29 mouse cellular contexts compared by ENCODE assay signal in the genomic region with DNA sequence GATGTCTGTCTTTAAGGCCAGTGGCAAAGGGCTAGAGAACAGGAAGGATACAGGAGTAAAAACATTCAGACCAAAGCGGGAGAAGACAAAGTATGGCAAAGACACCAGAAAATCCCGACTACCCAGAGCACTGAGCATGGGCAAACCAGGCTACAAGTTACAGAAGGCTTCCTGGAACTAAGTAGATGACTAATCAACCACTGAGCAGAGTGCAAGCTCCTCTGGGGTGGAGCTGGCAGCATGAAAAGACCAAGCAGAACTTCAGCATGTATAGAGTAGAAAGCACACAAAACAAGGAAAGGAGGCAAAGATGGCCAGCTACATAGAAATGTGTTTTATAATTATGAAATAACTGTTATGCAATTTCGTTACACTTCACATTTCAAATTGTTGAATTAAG. TPM values are rescaled to one million over a fixed set of nuclear protein-coding genes. Genes with fewer than 3 reads are reported as not detected.
DNase-seq lines count a peak whose midpoint lies in the region; ATAC-seq and TF ChIP-seq lines count a peak whose summit lies in the region.
"Had no signal": no experiment of that assay in that cellular context is flagged by ENCODE, and none has a peak within 500 bp of the region (broad histone marks: within the 10 kb centered on the region; RNA-seq: fewer than 3 reads in every experiment).

No protein-coding gene starts in this region.

- H3K9me3 ChIP-seq in MEL (replicated peaks; ENCODE audit: insufficient read depth, low read length), result no peaks in the 10 kb centered on the region
- H3K9me3 ChIP-seq: embryonic facial prominence, embryonic 13.5 days; hindbrain, embryonic 13.5 days; kidney, embryonic 15.5 days; limb, embryonic 12.5 days; lung, embryonic 15.5 days; midbrain, embryonic 13.5 days had no signal

- no peak for TF ChIP-seq POLR2A in MEL (IDR thresholded peaks at IDR 0.05; ENCODE audit: control insufficient read depth in 1 of 2, insufficient read depth in 1 of 2, low read depth in 1 of 2, low read length in 2 of 2, poor library complexity in 1 of 2)
- TF ChIP-seq POLR2A in heart, adult 2 months (IDR thresholded peaks at IDR 0.05; ENCODE audit: insufficient read depth, low read depth, low read length), result no peak

- TF ChIP-seq CTCF in MEL (IDR thresholded peaks at IDR 0.05 in 2 of 3, conservative IDR thresholded peaks at IDR 0.05 in 1 of 3; ENCODE audit: control insufficient read depth in 1 of 3, insufficient read depth in 1 of 3, low read depth in 2 of 3, low read length in 3 of 3, poor library complexity in 1 of 3, severe bottlenecking in 1 of 3), result no peak
- TF ChIP-seq CTCF in heart, adult 2 months (IDR thresholded peaks at IDR 0.05), result no peak

- H3K4me1 ChIP-seq in MEL (ENCODE audit: control insufficient read depth in 1 of 2, insufficient read depth in 2 of 2, low read length in 2 of 2), result peaks cover 18 to 43% of the 10 kb centered on the region in 2 experiments
- H3K4me1 ChIP-seq in heart, adult 2 months (ENCODE audit: control insufficient read depth, insufficient read depth, low read length), result no peaks in the 10 kb centered on the region; the same call in 1 of the 2 replicates

- H3K79me2 ChIP-seq in MEL (ENCODE audit: control insufficient read depth, insufficient read depth, low read length, poor library complexity), result peaks cover 48% of the 10 kb centered on the region
- H3K79me2 ChIP-seq in heart, adult 2 months (replicated peaks; ENCODE audit: control insufficient read depth, insufficient read depth, low read length), result peaks cover 9% of the 10 kb centered on the region

- no peak for TF ChIP-seq RAD21 in MEL (IDR thresholded peaks at IDR 0.05; ENCODE audit: low read depth, low read length)

- H3K27me3 ChIP-seq in MEL (ENCODE audit: control insufficient read depth in 1 of 2, insufficient read depth in 2 of 2, low read length in 2 of 2), result no peaks in the 10 kb centered on the region
- no peaks in the 10 kb centered on the region for H3K27me3 ChIP-seq in heart, adult 2 months (ENCODE audit: control insufficient read depth, insufficient read depth, low read length)
- H3K27me3 ChIP-seq: embryonic facial prominence, embryonic 13.5 days; hindbrain, embryonic 13.5 days; kidney, embryonic 15.5 days; limb, embryonic 12.5 days; lung, embryonic 15.5 days; midbrain, embryonic 13.5 days had no signal

- TF ChIP-seq EP300 in MEL (IDR thresholded peaks at IDR 0.05; ENCODE audit: low read depth in 1 of 2, low read length in 2 of 2), result no peak; a peak in 1 of 4 replicates
- no peak for TF ChIP-seq EP300 in heart, adult 2 months (IDR thresholded peaks at IDR 0.05; ENCODE audit: insufficient read depth, low read depth, low read length)

- no peak overlapping the region for H3K4me3 ChIP-seq in MEL (ENCODE audit: control insufficient read depth in 1 of 2, insufficient read depth in 1 of 2, low read depth in 2 of 2, low read length in 2 of 2)
- no peak overlapping the region for H3K4me3 ChIP-seq in heart, adult 2 months
- H3K4me3 ChIP-seq: embryonic facial prominence, embryonic 13.5 days; hindbrain, embryonic 13.5 days; kidney, embryonic 15.5 days; left cerebral cortex, adult 2 months; limb, embryonic 12.5 days; lung, embryonic 15.5 days; midbrain, embryonic 13.5 days had no signal

- 66% methylated on average over 3 of the region's 3 CpGs for WGBS in heart, adult 2 months

- peaks cover 2 to 40% of the 10 kb centered on the region in 2 experiments for H3K36me3 ChIP-seq in MEL (ENCODE audit: control insufficient read depth in 1 of 2, insufficient read depth in 2 of 2, low read length in 2 of 2)
- H3K36me3 ChIP-seq in heart, adult 2 months (ENCODE audit: control insufficient read depth, insufficient read depth, low read length), result peaks cover 2% of the 10 kb centered on the region; the same call in 1 of the 2 replicates
- H3K36me3 ChIP-seq: kidney, embryonic 15.5 days; lung, embryonic 15.5 days had no signal

- peak; percentile 59 for ATAC-seq in megakaryocyte progenitor cell, adult 5-6 weeks (replicated peaks; ENCODE audit: poor library complexity)
- ATAC-seq: forebrain, embryonic 16.5 days; intestine, postnatal 0 days; midbrain, embryonic 13.5 days had no signal

- DNase-seq in lung, adult 18-20 months, result peak; percentile 41 to 45
- no peak for DNase-seq in lung, postnatal 14 days
- DNase-seq in 416B (ENCODE audit: low read depth) (peak; percentile 83), MEL (ENCODE audit: low read depth, low spot score) (peak; percentile 79)
- DNase-seq in heart, adult 2 months, result no peak
- DNase-seq in adrenal gland, postnatal 10 days, result no peak
- DNase-seq in gastrocnemius, adult 18-20 months (ENCODE audit: low spot score), result no peak
- DNase-seq: adrenal gland, adult 2 months; cerebellum, adult 9-10 months; cerebellum, postnatal 36 days; embryo, embryonic 11 days; gastrocnemius, postnatal 14 days; heart, postnatal 36 days; kidney, postnatal 25 days; retina, postnatal 1 day; right cerebral cortex, postnatal 14 days had no signal

- no peak overlapping the region for H3K9ac ChIP-seq in MEL (ENCODE audit: control insufficient read depth, low read depth, low read length, poor library complexity, severe bottlenecking)
- no peak overlapping the region for H3K9ac ChIP-seq in heart, adult 2 months (ENCODE audit: low read depth, low read length)
- H3K9ac ChIP-seq: embryonic facial prominence, embryonic 13.5 days; hindbrain, embryonic 13.5 days; kidney, embryonic 15.5 days; limb, embryonic 12.5 days; lung, embryonic 15.5 days; midbrain, embryonic 13.5 days had no signal

- H3K27ac ChIP-seq in MEL (ENCODE audit: control insufficient read depth, low read depth, low read length), result peak overlapping the region; percentile 5; the same call in 1 of the 2 replicates
- no peak overlapping the region for H3K27ac ChIP-seq in heart, adult 2 months
- H3K27ac ChIP-seq: embryonic facial prominence, embryonic 13.5 days; hindbrain, embryonic 13.5 days; kidney, embryonic 15.5 days; left cerebral cortex, adult 2 months; limb, embryonic 12.5 days; lung, embryonic 15.5 days; midbrain, embryonic 13.5 days had no signal

- intact Hi-C loops in heart, adult 2 months (cut with DNase I), result no loop called here

TF ChIP-seq in MEL, 35 proteins besides CTCF, POLR2A, EP300 and RAD21:
- TF ChIP-seq POLR2AphosphoS5 (IDR thresholded peaks at IDR 0.05; ENCODE audit: borderline replicate concordance, low read depth, low read length) (no peak), MYB (IDR thresholded peaks at IDR 0.05; ENCODE audit: low read depth, low read length) (no peak), USF1 (IDR thresholded peaks at IDR 0.05; ENCODE audit: low read depth, low read length) (no peak), MAZ (IDR thresholded peaks at IDR 0.05; ENCODE audit: low read depth, low read length) (no peak), TBP (IDR thresholded peaks at IDR 0.05; ENCODE audit: low read depth, low read length) (no peak), RCOR1 (IDR thresholded peaks at IDR 0.05; ENCODE audit: low read depth, low read length) (no peak), ZC3H11A (IDR thresholded peaks at IDR 0.05; ENCODE audit: low read depth, low read length) (no peak), NELFE (IDR thresholded peaks at IDR 0.05; ENCODE audit: low read depth, low read length) (no peak), MAFK (IDR thresholded peaks at IDR 0.05; ENCODE audit: borderline replicate concordance, low read depth, low read length) (no peak), ELF1 (IDR thresholded peaks at IDR 0.05; ENCODE audit: low read depth, low read length) (no peak), GABPA (IDR thresholded peaks at IDR 0.05; ENCODE audit: low read depth, low read length) (no peak), MEF2A (IDR thresholded peaks at IDR 0.05; ENCODE audit: extremely low read depth, insufficient replicate concordance, low read depth, low read length, poor library complexity, severe bottlenecking) (no peak), KAT2A (conservative IDR thresholded peaks at IDR 0.05; ENCODE audit: low read depth, low read length) (no peak), MYC (IDR thresholded peaks at IDR 0.05; ENCODE audit: low read depth, low read length) (no peak)

RNA-seq across cellular contexts. Expression of a gene that starts 5.6 kb away (rescaled TPM):
- 19.8 and 21.8 TPM in 2 replicates for total RNA-seq in MEL (2012; rRNA removed)
- 10 to 100 TPM in 1 of 2 experiments, not detected in 1; 27.9 TPM for polyA plus RNA-seq in MEL (2012; ENCODE audit: insufficient read depth in 1 of 2, insufficient read length in 2 of 2, low read depth in 1 of 2, low replicate concordance in 2 of 2, missing spikeins in 1 of 2)
- total RNA-seq in megakaryocyte progenitor cell, adult 5-6 weeks (2015), result 21.6 and 28.6 TPM in 2 replicates
- total RNA-seq in megakaryocyte progenitor cell, adult 5-6 weeks (2017), result 24.7 and 28.8 TPM in 2 replicates
- 10 to 100 TPM; 15.4 to 16.2 TPM for total RNA-seq in heart, adult 2 months (2021)
- 8.2 and 14.3 TPM in 2 replicates for polyA plus RNA-seq in heart, adult 2 months (2012; rRNA removed)
- total RNA-seq in adrenal gland, postnatal 10 days (2021), result 10 to 100 TPM; 34.2 to 36.9 TPM
- total RNA-seq in gastrocnemius, adult 18-20 months (2021), result 10 to 100 TPM; 12.3 to 12.9 TPM

RNA-seq across cellular contexts. Expression of a gene that starts 51.6 kb away (rescaled TPM):
- 14.4 and 14.6 TPM in 2 replicates for total RNA-seq in MEL (2012; rRNA removed)
- 100 to 1,000 TPM in 1 of 2 experiments, 10 to 100 TPM in 1; 15.3 to 414 TPM for polyA plus RNA-seq in MEL (2012; ENCODE audit: insufficient read depth in 1 of 2, insufficient read length in 2 of 2, low read depth in 1 of 2, low replicate concordance in 2 of 2, missing spikeins in 1 of 2)
- 28.4 and 38.2 TPM in 2 replicates for total RNA-seq in megakaryocyte progenitor cell, adult 5-6 weeks (2015)
- 28.9 TPM in 2 replicates for total RNA-seq in megakaryocyte progenitor cell, adult 5-6 weeks (2017)
- total RNA-seq in heart, adult 2 months (2021), result 10 to 100 TPM; 12.2 to 13.4 TPM
- 1.5 and 6.6 TPM in 2 replicates for polyA plus RNA-seq in heart, adult 2 months (2012; rRNA removed)
- 10 to 100 TPM; 20.6 to 24.5 TPM for total RNA-seq in adrenal gland, postnatal 10 days (2021)
- 1 to 10 TPM; 5.5 to 7.7 TPM for total RNA-seq in gastrocnemius, adult 18-20 months (2021)
- polyA plus RNA-seq: small intestine, adult 2 months had no signal

RNA-seq across cellular contexts. Expression of a gene that starts 59.5 kb away (rescaled TPM):
- not detected in 2 replicates for total RNA-seq in MEL (2012; rRNA removed)
- not detected for polyA plus RNA-seq in MEL (2012; ENCODE audit: insufficient read depth in 1 of 2, insufficient read length in 2 of 2, low read depth in 1 of 2, low replicate concordance in 2 of 2, missing spikeins in 1 of 2)
- total RNA-seq in megakaryocyte progenitor cell, adult 5-6 weeks (2015), result not detected in 2 replicates
- total RNA-seq in megakaryocyte progenitor cell, adult 5-6 weeks (2017), result 0.14 TPM in 1 of 2 replicates, not detected in the other
- total RNA-seq in heart, adult 2 months (2021), result not detected
- not detected in 2 replicates for polyA plus RNA-seq in heart, adult 2 months (2012; rRNA removed)
- 1 to 10 TPM in 1 of 2 experiments, under 1 TPM in 1; 0.33 to 1.0 TPM for total RNA-seq in adrenal gland, postnatal 10 days (2021)
- under 1 TPM in 1 of 2 experiments, not detected in 1; 0.07 TPM for total RNA-seq in gastrocnemius, adult 18-20 months (2021)
- total RNA-seq: adrenal gland, adult 2 months; heart, postnatal 36 days had no signal
- polyA plus RNA-seq: adrenal gland, adult 2 months; embryonic facial prominence, embryonic 13.5 days; limb, embryonic 12.5 days; liver, embryonic 11.5 days; lung, embryonic 15.5 days; small intestine, adult 2 months; stomach, embryonic 14.5 days had no signal

Comparison
In these comparisons a context has a peak if more than half of its experiments do, and no peak if none do; other contexts are left out.
1. DNase-seq: peak in lung, adult 18-20 months (2 of 2), 416B (single experiment) and MEL (single experiment); none in lung, postnatal 14 days (single experiment), heart, adult 2 months (0 of 2), adrenal gland, postnatal 10 days (single experiment) and gastrocnemius, adult 18-20 months (single experiment).